Mouse (Mus musculus): ENCODE measurements around the gene Gm28961. TPM values are rescaled to one million over a fixed set of nuclear protein-coding genes. Genes with fewer than 3 reads are reported as not detected.
"Not testable (repeated sequence)": the region's sequence is repeated elsewhere in the genome, so short reads cannot be mapped to it uniquely, and the experiment has no call there.

Gene Gm28961
- not detected in 2 replicates for polyA plus RNA-seq (2016; fragmentation: Nextera tagmentation; extraction: Ambion mirVana)

- not testable (repeated sequence) for DNase-seq (ENCODE audit: low spot score); H3K4me3 ChIP-seq; H3K36me3 ChIP-seq; H3K9me3 ChIP-seq (replicated peaks); H3K4me1 ChIP-seq; H3K27me3 ChIP-seq (ENCODE audit: low read depth, poor library complexity, severe bottlenecking); H3K27ac ChIP-seq
- no CpG with 5 or more reads among the region's 6 CpGs for WGBS
Observed at GRCm38 (mm10) chrY:57705397-57705796, at the start of gene Gm28961. TSS of gene Gm28961 (plus strand) at chrY:57705697.

Other genes starting within 250 kb of the Gm28961 start
- gene Gm21943, start 172.0 kb upstream of the Gm28961 start, polyA plus RNA-seq (2016; fragmentation: Nextera tagmentation; extraction: Ambion mirVana): not detected in 2 replicates